Mouse (Mus musculus): Measurements from ENCODE around the gene Gfpt2.
"Not testable (repeated sequence)": the region's sequence is repeated elsewhere in the genome, so short reads cannot be mapped to it uniquely, and the experiment has no call there.

Gfpt2 gene

GRCm38 (mm10) chr11:49793131-49793530 lies 847 bp upstream of the Gfpt2 start:
- no peak for DNase-seq (ENCODE audit: low read depth, low spot score)

DNA sequence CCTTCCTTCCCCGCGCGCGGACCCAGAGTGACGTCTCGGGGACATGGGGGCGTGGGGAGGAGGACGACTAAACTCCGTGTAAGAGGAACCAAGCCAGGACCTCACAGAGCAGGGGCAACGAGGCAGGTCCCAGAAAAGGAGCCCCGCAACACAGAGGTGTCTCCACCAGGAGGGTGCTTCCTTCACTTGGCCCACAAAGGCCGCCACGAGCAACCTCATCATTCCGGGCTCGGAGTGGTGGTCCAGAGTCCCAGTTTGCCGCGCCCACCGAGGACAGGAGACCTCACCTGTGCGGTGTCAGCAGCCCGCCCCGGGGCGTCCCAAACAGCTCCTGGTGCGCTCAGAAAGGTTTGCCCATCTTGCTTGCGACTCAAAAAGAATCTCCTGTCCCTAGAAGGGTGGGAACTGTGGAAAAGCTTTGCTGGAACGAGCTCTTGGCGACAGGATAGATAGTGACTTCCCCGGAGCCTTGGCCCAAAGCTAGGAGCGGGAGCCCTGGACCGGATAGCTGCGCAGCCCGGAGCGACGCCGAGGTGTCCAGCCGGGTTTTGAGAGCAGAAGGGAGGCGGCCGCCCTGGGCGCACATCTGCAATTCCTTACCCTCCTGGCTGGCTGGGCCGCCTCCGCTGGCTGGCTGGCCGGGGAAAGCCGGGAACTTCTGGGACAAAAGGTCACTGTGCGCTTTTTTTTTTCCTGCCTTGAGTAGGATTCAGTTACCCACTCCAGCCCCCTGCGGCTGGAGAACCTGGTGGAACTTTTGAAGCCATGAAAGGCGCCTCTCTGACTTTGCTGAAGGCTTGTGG lies 565 bp downstream of the Gfpt2 start:
- DNase-seq (ENCODE audit: low read depth, low spot score) = no peak

- DNase-seq (ENCODE audit: low read depth, low spot score) = no peak
These were observed 5.0 kb downstream of the Gfpt2 start for GRCm38 (mm10) chr11:49798931-49799330.

DNA sequence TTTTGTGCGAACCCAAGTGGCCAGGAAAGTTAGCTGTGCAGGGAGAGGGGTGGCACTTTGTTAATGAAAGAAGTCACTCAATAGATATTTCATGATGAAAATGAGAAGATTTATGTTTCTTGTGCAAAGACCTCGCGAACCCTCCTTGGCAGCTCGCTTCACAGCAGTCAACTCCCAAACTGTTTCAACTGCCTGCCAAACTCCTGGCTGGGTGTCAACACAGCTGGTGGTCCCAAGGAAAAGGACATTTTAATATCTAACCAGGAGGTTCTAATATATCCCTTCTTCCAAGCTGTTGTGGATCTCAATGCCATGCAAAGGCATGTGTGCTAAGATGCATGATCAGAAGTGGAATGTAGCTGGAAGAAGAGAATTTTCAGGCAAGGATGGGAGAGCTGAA lies 7.5 kb downstream of the Gfpt2 start:
- DNase-seq (ENCODE audit: low read depth, low spot score) = no peak

- no peak for DNase-seq (ENCODE audit: low read depth, low spot score)
These were observed 9.8 kb downstream of the Gfpt2 start for GRCm38 (mm10) chr11:49803801-49804200.

- no peak for DNase-seq (ENCODE audit: low read depth, low spot score)
These were observed 12.2 kb downstream of the Gfpt2 start for GRCm38 (mm10) chr11:49806218-49806617.

GRCm38 (mm10) chr11:49808946-49809345 lies 15.0 kb downstream of the Gfpt2 start:
- DNase-seq (ENCODE audit: low read depth, low spot score) = no peak

- not testable (repeated sequence) for DNase-seq (ENCODE audit: low read depth, low spot score)
These were observed 16.7 kb downstream of the Gfpt2 start for GRCm38 (mm10) chr11:49810696-49811095.

DNA sequence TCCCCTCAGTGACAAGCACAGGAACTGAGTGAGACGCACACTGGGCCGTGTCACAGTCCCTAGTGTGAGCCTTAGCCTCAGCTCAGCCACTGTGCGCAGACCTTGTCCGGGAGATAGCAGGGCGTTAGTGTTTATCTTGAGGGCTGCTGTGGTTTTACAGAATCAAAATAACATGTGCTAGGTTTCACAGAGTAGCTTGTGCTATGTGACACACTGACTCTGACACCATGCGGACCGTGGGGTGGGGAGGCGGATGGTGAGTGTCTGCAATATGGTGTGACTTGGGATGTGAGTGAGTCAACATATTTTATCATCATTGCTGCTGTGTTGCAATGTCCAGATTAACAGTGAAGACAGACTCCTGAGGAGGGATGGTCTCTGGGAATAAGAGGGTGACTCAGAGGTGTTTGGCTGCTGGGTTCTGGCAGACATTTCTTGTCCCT lies 17.1 kb downstream of the Gfpt2 start:
- peak; percentile 90 for DNase-seq (ENCODE audit: low read depth, low spot score)

- no peak for DNase-seq (ENCODE audit: low read depth, low spot score)
These were observed 17.9 kb downstream of the Gfpt2 start for GRCm38 (mm10) chr11:49811879-49812278.

DNA sequence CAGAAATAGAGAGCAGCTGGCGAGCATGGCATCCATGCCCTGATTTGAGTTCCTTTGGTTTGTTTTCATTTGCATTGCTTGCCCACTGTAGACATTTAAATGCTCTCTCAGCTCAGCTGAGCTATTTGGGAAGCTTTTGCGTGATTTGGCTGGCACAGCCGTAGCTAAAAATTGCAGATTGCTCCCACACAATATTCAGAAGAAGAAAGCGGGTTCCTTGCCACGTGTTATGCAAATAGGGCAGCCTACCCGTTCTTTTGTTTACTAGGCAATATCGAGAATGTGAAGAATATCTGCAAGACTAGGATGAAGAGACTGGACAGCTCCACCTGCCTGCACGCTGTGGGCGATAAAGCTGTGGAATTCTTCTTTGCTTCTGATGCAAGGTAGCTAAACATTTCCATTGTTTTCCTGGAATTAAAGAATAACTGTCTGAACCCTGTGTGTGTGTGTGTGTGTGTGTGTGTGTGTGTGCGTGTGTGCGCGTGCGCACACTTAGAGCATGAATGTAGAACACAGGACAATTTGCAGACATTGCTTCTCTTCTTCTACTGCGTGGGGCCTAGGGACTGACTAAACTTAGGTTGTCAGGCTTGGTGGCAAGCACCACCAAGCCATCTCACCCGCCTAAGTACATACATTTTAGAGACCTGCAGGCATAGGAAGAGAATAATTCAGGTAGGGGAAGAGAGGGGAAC lies 25.0 kb downstream of the Gfpt2 start:
- no peak for DNase-seq (ENCODE audit: low read depth, low spot score)

- DNase-seq (ENCODE audit: low read depth, low spot score) = no peak
These were observed 25.7 kb downstream of the Gfpt2 start for GRCm38 (mm10) chr11:49819676-49820075.

GRCm38 (mm10) chr11:49820928-49821327 lies 26.9 kb downstream of the Gfpt2 start:
- DNase-seq (ENCODE audit: low read depth, low spot score) = no peak

DNA sequence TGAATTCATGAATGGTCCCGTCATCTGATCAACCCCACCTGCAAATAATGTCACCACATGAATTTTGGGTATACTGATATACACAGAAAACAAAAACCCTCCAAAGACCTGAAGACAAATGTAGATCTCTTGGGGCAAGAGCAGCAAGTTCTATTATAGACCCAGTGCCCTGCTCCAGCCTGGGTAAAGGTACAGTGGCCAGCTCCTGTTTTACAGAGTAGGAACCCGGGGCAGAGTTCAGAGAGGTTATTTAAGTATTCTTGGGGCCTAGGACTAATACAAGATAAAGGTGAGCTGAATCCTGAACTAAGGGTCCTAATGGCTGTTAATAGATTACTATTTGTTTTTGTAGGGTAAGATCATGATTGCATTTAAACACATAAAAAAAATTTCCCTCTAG lies 27.6 kb downstream of the Gfpt2 start:
- DNase-seq (ENCODE audit: low read depth, low spot score) = no peak

DNA sequence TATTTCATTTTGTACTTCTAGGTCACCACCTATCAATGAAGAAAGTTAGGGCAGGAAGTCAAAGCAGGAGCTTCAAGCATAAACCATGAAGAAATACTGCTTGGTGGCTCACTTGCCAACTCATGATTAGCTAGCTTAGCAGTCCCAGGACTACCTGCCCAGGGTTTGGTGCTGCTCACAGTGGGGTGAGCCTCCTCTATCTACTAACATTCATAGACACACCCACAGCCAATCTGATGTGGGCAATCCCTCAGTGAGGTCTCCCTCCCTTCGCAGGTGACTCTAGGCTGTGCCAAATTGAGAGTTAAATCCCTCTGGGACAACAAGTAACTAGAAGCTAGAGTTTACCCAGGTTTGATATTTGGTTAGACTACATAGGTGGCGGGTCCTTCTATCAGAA lies 28.4 kb downstream of the Gfpt2 start:
- DNase-seq (ENCODE audit: low read depth, low spot score) = no peak

GRCm38 (mm10) chr11:49824896-49825295 lies 30.9 kb downstream of the Gfpt2 start:
- DNase-seq (ENCODE audit: low read depth, low spot score) = peak; percentile 47

DNA sequence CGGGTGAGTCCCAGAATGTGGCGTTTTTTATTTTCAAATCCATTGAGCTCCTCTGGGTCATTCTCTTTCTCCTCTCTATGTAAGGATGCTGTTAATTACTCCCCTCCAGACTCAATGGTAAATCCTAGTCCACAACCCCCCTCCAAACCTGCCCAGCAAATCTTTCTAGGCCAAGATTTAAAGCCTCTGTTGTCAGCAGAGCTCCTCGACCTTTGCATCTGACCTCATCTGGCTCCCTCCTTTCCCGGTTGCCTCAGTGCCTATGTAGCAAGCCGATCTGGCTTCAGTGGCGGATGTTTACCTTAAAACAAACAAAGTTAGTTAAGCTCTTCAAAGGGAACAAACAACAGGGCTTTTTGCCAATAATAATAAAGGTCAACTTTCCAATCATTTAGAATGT lies 33.3 kb downstream of the Gfpt2 start:
- DNase-seq (ENCODE audit: low read depth, low spot score) = no peak

- peak; percentile 17 for DNase-seq (ENCODE audit: low read depth, low spot score)
These were observed 35.3 kb downstream of the Gfpt2 start for GRCm38 (mm10) chr11:49829176-49829745.

DNA sequence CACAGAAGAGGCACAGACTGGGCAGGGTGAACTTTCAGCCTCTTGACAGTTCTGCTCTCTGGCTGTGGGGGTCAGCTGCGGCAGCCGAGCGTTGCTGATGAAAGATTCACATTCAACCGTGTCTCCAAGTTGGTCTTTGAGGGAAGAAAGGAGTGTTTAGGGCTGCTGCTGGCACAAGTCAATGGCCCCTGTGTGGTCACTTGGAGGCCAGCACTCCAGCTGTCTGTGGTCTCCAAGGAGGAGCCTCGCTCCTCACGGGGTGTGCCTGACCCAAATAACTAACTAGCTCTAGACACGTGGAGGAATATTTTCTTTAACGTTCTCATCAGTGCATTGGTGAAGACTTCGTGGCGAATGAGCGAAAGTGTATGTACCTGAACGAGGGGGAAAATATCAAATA lies 38.0 kb downstream of the Gfpt2 start:
- DNase-seq (ENCODE audit: low read depth, low spot score) = no peak

- DNase-seq (ENCODE audit: low read depth, low spot score) = no peak
These were observed 39.0 kb downstream of the Gfpt2 start for GRCm38 (mm10) chr11:49832962-49833361.

DNA sequence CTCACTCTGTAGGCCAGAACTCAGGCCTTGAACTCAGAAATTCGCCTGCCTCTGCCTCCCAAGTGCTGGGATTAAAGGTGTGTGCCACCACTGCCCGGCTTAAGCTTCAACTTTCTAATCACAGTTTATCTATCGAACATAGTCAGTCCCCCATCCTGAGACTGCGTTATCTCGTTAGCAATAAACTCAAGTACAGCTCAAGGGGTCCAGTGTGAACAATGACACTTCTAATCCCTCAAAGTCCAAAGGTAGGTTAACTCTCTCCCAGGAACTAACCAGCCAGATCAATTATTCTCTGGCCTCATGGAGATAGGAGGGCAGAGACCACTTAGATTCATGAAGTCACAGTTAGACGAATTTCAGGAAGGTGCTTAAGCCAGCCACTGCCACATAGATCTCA lies 40.3 kb downstream of the Gfpt2 start:
- no peak for DNase-seq (ENCODE audit: low read depth, low spot score)

DNA sequence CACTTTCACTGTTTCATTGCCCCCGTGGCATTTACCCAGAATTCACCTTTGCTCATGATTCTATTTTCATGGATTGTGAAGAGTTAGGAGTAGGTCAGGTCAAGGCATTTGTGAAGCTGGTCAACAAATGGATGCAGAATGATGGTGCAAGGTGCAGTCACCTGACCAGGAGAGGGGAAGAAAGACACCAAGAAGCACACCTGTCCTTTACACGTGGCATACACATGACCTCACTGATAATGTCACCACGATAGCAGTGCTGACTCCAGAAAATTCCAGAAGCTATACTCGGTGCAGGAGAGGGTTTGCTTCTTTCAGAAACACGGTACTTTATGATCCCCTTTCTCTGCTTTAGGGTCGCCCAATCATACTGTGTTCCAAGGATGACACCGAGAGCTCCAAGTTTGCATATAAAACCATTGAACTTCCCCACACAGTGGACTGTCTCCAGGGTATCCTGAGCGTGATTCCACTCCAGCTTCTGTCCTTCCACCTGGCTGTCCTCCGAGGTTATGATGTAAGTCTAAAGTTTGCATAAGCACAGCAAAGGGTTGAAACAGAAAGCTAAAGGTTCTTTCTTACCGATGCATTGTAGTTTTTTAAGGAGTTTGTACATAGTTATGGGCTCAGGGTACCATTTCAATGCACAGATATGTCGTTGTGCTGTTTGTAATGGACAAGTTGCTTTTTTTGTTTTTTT lies 41.4 kb downstream of the Gfpt2 start:
- DNase-seq (ENCODE audit: low read depth, low spot score) = no peak
